Comparison of ENCODE assay signal across 10 mouse cellular contexts in the genomic region with DNA sequence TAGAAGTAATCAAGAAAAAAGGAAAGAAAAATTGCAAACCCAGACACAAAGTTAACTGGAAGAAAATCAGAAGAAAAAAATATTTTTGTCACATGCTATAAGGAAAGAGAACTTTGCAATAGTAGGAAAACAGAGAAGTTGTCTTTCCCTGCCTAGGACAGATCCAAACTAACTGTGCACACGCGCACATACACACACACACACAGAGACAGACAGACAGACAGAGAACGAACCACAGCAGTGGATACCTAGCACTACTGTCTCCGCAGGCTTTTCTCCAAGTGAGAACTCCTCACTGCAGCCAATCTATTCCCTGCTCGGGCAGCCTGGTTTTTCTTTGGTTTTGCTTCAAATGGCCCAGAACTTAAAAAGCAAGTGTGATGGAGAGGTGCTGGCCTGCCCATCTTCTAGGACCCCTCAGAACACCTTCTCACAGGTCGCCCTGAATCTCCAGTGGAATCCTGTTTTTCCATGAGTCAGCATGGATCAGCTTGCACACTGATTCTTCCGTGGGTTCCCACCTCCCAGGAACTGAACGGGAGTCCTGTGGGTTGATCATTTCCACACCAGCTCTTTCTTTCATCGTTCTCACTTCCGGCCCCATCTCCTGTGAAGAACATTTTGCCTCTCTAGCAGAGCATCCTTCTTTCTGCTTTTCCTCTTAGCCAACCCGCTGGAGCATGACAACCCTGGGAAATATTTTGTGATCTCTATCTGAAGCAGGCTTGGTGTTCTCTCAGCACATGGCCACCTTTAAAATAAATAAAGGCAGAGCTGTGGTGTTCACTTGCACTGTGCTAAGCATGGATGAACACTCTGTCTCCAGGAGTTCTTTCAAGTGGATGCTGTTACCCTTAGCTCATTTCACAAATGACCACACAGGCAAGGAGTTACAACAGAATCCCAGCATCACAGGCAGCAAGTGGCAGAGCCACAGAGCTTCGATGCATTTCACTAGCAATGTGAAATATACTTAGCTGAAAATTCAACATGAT.
DNase-seq lines count a peak whose midpoint lies in the region; ATAC-seq and TF ChIP-seq lines count a peak whose summit lies in the region.
"Had no signal": no experiment of that assay in that cellular context is flagged by ENCODE, and none has a peak within 500 bp of the region (broad histone marks: within the 10 kb centered on the region; RNA-seq: fewer than 3 reads in every experiment).

No protein-coding gene starts in this region.

- WGBS in lung, adult 2 months: 38% methylated on average over 12 of the region's 12 CpGs

- H3K4me1 ChIP-seq in lung, adult 2 months (ENCODE audit: control insufficient read depth, insufficient read depth, low read length): peaks cover 22% of the 10 kb centered on the region

- TF ChIP-seq CTCF in lung, adult 2 months (IDR thresholded peaks at IDR 0.05; ENCODE audit: insufficient read depth, low read length): no peak

- peak; percentile 95 for DNase-seq in heart, adult 11 months
- no peak for DNase-seq in heart, adult 8-10 months (ENCODE audit: low spot score)
- DNase-seq in lung, adult 2 months: no peak
- DNase-seq in lung, postnatal 14 days: no peak
- DNase-seq in yolk sac, embryonic 10.5 days (ENCODE audit: low spot score): no peak
- DNase-seq in embryo, embryonic 10.5 days (ENCODE audit: low spot score): no peak
- DNase-seq: gastrocnemius, postnatal 25 days had no signal

- TF ChIP-seq POLR2A in lung, adult 2 months (IDR thresholded peaks at IDR 0.05; ENCODE audit: borderline replicate concordance, extremely low read depth, low read depth, low read length): no peak

- peak; percentile 46 for ATAC-seq in granulocyte monocyte progenitor cell, adult 5-6 weeks (replicated peaks; ENCODE audit: poor library complexity, severe bottlenecking)
- ATAC-seq in megakaryocyte, adult 5-6 weeks (ENCODE audit: poor library complexity, severe bottlenecking): peak; percentile 47

- peak overlapping the region; percentile 21 for H3K4me3 ChIP-seq in lung, adult 2 months (replicated peaks; ENCODE audit: extremely low read depth, low read depth, low read length)
- H3K4me3 ChIP-seq: neural tube, embryonic 13.5 days had no signal
